Comparison of ENCODE assay signal across 9 mouse cellular contexts in the genomic region with DNA sequence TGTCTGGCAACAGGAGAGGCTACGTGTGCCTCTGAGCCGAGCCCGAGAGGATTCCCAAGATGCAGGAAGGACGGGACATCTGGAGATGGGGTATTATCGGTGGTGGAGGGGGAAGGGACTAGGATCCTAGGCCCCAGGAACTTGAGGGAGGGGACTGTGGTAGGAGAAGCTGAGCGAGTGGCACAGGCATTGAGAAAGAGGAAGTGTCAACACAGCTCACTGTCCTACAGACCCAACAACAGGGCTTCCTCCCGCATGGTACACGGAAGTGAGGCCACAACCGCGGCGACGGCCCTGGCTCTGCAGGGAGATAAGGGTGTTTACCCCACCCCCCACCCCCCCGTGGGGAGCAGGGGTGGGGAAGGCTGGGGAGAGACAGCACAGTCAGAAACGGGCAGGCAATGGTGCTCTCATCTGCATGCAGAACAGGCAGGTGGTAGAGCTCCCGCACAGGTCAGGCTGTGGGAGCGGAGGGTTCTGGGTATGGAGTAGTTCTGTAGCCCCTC. TPM values are rescaled to one million over a fixed set of nuclear protein-coding genes. Genes with fewer than 3 reads are reported as not detected.
DNase-seq lines count a peak whose midpoint lies in the region; ATAC-seq lines count a peak whose summit lies in the region.
"Had no signal": no experiment of that assay in that cellular context is flagged by ENCODE, and none has a peak within 500 bp of the region (broad histone marks: within the 10 kb centered on the region; RNA-seq: fewer than 3 reads in every experiment).

No protein-coding gene starts in this region.

- H3K27me3 ChIP-seq in heart, embryonic 15.5 days, result no peaks in the 10 kb centered on the region
- H3K27me3 ChIP-seq: Patski had no signal

- peak overlapping the region; percentile 46 for H3K9ac ChIP-seq in heart, embryonic 15.5 days

- peak overlapping the region; percentile 81 for H3K4me2 ChIP-seq in heart, embryonic 15.5 days

- WGBS in heart, embryonic 15.5 days, result 6% methylated on average over 16 of the region's 16 CpGs

- ATAC-seq in heart, embryonic 15.5 days (replicated peaks; ENCODE audit: insufficient number of reproducible peaks, insufficient read depth, low FRiP score, low read depth), result peak; percentile 81
- peak; percentile 86 for ATAC-seq in megakaryocyte, adult 5-6 weeks (ENCODE audit: poor library complexity, severe bottlenecking)
- ATAC-seq: Patski had no signal

- DNase-seq in kidney, adult 11 months, result peak; percentile 21
- no peak for DNase-seq in kidney, adult 18-20 months
- DNase-seq in embryo, embryonic 11 days, result peak; percentile 42
- DNase-seq in kidney, postnatal 25 days, result peak; percentile 20 to 55
- DNase-seq in spleen, postnatal 14 days (ENCODE audit: low spot score in 2 of 2), result peak; percentile 55 to 63
- no peak for DNase-seq in right cerebral cortex, adult 18-20 months

- H3K4me1 ChIP-seq in heart, embryonic 15.5 days (replicated peaks), result peaks cover 26% of the 10 kb centered on the region

- H3K36me3 ChIP-seq in heart, embryonic 15.5 days, result no peaks in the 10 kb centered on the region

- H3K27ac ChIP-seq in heart, embryonic 15.5 days, result peak overlapping the region; percentile 61

- no peaks in the 10 kb centered on the region for H3K9me3 ChIP-seq in heart, embryonic 15.5 days (replicated peaks)

- H3K4me3 ChIP-seq in heart, embryonic 15.5 days, result peak overlapping the region; percentile 39

RNA-seq across cellular contexts. Expression of a gene that starts 18.5 kb away (rescaled TPM):
- 6.7 and 14.6 TPM in 2 replicates for polyA plus RNA-seq in heart, embryonic 15.5 days (2015; fragmentation: Nextera tagmentation; extraction: Ambion mirVana)
- total RNA-seq in megakaryocyte, adult 5-6 weeks (2015), result 1,517 and 1,767 TPM in 2 replicates
- total RNA-seq in megakaryocyte, adult 5-6 weeks (2017), result 1,236 and 1,298 TPM in 2 replicates

Comparison
In these comparisons a context has a peak if more than half of its experiments do, and no peak if none do; other contexts are left out.
1. DNase-seq: peak in kidney, adult 11 months (single experiment), embryo, embryonic 11 days (single experiment), kidney, postnatal 25 days (2 of 2) and spleen, postnatal 14 days (2 of 2); none in kidney, adult 18-20 months (single experiment) and right cerebral cortex, adult 18-20 months (single experiment).